Mouse (Mus musculus) retina, embryonic 14.5 days (tissue): ENCODE data around the gene Cab39.

Source experiments
- DNase-seq: peaks from one replicate; pipeline ENCODE4 v3.0.0-alpha.2; 2015; ENCODE audit warnings: low spot score

Cab39 gene

GRCm38 (mm10) chr1:85793208-85794105, at the start of gene Cab39:
Cab39 (plus strand) TSS chr1:85793441.
- peak; percentile 93 for DNase-seq

GRCm38 (mm10) chr1:85744539-85744938, 48.7 kb upstream of the Cab39 start:
- DNase-seq, result no peak

DNA sequence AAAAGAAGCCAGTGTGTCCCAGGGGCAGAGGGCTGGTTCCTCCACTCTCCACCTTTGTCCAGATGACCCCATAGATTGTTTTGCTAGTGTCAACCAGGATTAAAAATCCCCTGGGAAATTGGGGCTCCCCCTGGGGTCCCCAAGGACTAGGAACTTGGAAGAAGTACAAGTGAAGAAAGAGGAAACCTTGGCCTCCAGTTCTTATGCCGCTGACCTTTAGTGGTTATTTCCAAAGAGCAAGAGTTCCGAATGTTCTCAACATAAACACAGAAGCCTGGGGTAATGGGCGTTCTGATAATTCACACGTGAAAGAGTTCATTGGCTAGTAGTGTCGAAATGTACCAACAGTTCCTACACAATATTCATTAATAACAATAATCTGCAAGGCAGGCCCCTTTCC, 46.7 kb upstream of the Cab39 start:
- no peak for DNase-seq

GRCm38 (mm10) chr1:85749829-85750228, 43.4 kb upstream of the Cab39 start:
- no peak for DNase-seq

DNA sequence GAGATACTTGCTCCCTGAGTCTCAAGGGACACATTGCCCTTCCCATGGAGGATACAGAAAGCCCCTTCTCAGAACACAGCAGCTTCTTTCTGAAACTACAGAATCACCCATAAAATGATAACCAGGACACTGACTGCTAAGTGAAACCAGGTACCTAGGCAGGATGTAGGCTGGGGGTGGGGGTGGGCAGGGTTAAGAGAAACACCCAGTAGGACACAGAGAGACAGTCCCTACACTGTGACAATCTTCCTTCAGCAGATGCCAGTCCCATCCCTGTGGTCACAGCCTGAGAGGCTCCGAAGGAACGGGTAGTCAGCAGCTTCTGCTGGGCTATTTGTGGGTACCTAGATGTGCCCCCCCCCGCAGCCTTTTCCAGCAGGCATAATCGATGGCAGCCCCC, 42.6 kb upstream of the Cab39 start:
- DNase-seq, result no peak

DNA sequence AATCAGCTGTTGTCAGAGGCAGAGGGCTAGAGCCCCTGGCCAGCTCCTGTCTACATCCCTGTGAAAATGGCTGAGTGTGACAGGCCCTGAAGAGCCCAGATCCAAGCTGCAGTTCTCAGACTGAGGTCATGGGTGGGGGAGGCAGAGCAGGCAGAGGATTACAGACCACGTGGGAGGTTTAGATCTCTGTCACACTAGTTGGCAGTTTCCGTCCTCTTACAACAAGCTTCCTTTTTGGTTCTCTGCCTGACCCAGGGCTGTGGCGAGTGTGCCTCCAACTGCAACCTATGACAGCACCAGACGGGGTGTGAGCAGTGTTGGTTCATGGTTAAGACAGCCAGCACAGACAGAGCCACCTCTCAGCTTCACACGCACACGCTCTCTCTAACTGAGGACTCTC, 41.7 kb upstream of the Cab39 start:
- DNase-seq, result peak; percentile 27

- DNase-seq, result no peak
These were observed 41.1 kb upstream of the Cab39 start for GRCm38 (mm10) chr1:85751932-85752680.

DNA sequence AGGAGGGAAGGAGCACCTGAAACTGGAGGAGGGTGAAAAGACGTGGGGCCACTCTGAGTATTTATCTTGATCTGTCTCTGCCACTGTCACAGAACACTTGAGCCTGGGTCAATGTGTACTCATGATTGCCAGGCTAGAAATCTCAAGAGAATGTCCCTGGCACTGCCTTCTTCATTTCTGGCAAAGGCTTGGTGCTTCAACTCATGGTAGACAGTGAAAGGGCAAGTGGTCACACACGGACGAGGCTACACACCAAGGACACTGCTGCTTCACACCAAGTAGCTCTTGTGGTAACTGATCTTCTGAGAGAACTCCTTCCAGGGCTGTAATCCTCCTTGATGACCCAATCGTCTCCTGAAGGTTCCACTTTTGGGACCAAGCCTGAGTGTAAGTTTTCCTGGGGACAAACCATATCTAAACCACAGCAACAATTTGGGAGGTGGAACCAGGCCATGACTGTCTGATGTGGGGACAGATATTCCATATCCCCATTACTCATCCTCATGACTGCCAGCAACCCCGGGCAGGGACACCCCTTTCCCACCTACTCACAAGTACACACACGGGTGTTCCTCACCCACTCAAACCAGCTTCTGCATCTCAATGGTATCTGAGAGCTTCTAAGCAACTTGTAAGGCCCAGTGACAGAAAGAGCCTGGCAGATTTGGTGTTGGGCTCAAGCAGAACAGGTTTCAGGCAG, 35.6 kb upstream of the Cab39 start:
- no peak for DNase-seq

DNA sequence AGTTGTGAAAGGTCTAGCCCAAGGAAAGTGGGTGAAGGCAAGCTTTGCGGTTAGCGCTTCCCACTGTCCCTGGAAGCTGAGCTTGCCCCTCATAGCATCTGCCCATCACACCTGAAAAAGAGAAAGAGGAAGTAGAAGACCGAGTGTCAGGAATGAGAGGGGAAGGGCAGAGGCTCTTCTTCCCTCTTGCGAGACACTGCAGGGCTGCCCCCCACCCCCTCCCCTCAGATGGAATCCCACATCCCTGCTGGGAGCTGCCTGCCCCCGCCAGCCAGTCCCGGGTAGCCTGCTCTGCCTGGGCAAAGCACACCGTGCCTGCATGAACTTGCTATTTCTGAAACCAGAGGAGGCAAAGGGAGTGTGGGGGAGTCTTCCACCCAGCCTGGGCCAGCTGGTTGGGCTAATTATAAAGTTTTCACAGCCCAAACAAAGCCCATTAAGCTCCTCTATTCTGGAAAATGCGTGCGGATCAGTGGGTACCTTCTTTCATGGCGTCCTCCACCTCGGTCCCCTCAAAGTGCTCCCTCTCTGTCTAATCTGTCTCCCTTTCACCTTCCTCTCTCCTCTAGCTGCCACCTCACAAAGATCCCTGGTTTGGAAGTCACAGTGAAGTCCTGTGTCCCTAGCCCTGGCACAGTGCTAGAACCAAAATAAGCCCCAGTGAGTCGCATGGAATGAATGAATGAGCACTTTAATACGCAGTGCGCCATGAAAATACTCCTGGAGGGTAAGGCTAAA, 34.8 kb upstream of the Cab39 start:
- peak; percentile 10 for DNase-seq

GRCm38 (mm10) chr1:85758969-85759293, 34.3 kb upstream of the Cab39 start:
- no peak for DNase-seq

DNA sequence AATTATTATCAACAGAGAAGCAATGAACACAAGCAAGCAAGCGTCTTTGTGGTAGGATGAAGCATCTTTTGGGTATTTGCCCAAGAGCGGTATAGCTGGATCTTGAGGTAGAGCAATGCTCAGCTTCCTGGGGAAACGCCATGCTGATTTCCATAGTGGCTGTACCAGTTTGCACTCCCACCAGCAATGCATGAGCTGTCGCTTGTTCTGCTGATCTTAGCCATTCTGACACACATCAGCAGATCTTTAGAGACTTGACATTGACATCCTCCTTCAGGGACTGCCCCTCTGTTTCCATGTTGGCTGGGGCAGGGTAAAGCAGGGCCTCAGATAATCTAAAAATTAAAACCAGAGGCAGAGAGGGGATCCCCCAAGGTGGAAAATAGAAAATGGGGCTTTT, 31.6 kb upstream of the Cab39 start:
- no peak for DNase-seq

- no peak for DNase-seq
These were observed 29.9 kb upstream of the Cab39 start for GRCm38 (mm10) chr1:85763386-85763785.

GRCm38 (mm10) chr1:85764291-85764690, 28.9 kb upstream of the Cab39 start:
- no peak for DNase-seq

GRCm38 (mm10) chr1:85766120-85766519, 27.1 kb upstream of the Cab39 start:
- no peak for DNase-seq

- no peak for DNase-seq
These were observed 25.5 kb upstream of the Cab39 start for GRCm38 (mm10) chr1:85767754-85768153.

GRCm38 (mm10) chr1:85771976-85772375, 21.3 kb upstream of the Cab39 start:
- no peak for DNase-seq

- DNase-seq, result no peak
These were observed 18.1 kb upstream of the Cab39 start for GRCm38 (mm10) chr1:85775136-85775535.

GRCm38 (mm10) chr1:85776154-85776553, 17.1 kb upstream of the Cab39 start:
- DNase-seq, result no peak

DNA sequence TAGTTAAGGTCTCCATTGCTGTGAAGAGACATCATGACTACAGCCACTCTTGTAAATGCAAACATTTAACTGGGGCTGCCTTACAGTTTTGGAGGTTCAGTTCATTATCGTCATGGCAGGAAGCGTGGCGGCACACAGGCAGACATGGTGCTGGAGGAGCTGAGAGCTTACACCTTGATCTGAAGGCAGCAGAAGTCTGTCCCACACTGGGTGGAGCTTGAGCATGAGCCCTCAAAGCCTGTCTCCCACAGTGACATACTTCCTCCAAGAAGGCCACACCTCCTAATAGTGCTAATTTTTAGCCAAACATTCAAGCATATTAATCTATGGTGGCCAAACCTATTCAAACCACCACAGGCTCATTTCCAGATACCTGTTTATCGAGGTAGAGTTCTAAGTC, 14.8 kb upstream of the Cab39 start, which contains the start of gene A630001G21Rik:
Gene A630001G21Rik, minus strand, starts transcription at position 208 of the 400 bp plus-strand sequence.
- no peak for DNase-seq

- no peak for DNase-seq
These were observed 14.2 kb upstream of the Cab39 start for GRCm38 (mm10) chr1:85779012-85779411.

DNA sequence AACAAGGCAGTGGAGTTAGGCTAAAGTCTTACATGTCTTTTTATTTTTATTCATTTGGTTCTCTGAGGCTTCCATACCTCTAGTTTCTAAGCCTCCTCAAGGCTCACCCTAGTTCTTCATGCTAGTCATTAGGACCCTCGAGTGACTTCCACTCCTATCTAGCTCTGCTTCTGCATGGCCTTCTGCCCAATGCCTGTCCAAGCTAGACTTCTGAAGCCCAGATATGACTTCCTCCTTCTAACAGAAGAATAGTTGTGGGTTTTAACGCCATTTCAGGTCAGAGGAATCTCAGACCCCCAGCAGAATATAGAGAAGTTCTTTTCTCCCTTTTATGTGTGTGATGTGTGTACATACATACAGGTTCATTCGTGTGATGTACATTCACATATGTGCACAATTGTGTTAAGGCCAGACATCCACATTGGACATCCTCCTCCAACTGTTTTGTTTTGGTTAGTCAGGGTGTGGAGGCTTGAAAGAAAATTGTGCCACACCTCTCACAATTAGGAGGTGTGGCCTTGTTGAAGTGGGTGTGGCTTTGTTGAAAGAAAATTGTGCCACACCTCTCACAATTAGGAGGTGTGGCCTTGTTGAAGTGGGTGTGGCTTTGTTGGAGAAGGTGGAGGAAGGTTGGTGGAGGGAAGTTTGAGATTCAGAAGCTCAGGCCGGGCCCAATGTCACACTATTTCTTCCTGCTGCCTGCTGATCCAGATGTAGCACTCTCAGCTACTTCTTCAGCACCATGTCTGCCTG, 13.6 kb upstream of the Cab39 start:
- no peak for DNase-seq
